Mouse (Mus musculus): ENCODE results near the gene Asb11.

Asb11 gene

GRCm38 (mm10) chrX:164446106-164446551, 9.3 kb downstream of the Asb11 start:
- no peak for DNase-seq

GRCm38 (mm10) chrX:164446835-164447681, 10.3 kb downstream of the Asb11 start:
- DNase-seq = no peak

GRCm38 (mm10) chrX:164447682-164448071, 10.9 kb downstream of the Asb11 start:
- no peak for DNase-seq

- no peak for DNase-seq
Measured at GRCm38 (mm10) chrX:164449201-164449600, 12.4 kb downstream of the Asb11 start.

- DNase-seq = no peak
Measured at GRCm38 (mm10) chrX:164459205-164459878, 22.5 kb downstream of the Asb11 start.

- no peak for DNase-seq
Measured at GRCm38 (mm10) chrX:164502258-164502657, 65.5 kb downstream of the Asb11 start.

GRCm38 (mm10) chrX:164505709-164506498, 69.1 kb downstream of the Asb11 start, which contains the start of gene Asb9:
Gene Asb9 (plus strand): TSS chrX:164506327.
- DNase-seq = no peak

GRCm38 (mm10) chrX:164507068-164507467, 70.3 kb downstream of the Asb11 start:
- no peak for DNase-seq

- DNase-seq = no peak
Measured at GRCm38 (mm10) chrX:164508728-164509127, 71.9 kb downstream of the Asb11 start.
